Mouse (Mus musculus): ENCODE results near the gene Eif5a. TPM values are rescaled to one million over a fixed set of nuclear protein-coding genes. Genes with fewer than 3 reads are reported as not detected.
"Not testable (repeated sequence)": the region's sequence is repeated elsewhere in the genome, so short reads cannot be mapped to it uniquely, and the experiment has no call there.

The Eif5a gene
- total RNA-seq, 1 experiment from 2014 or later, result 542 TPM

DNA sequence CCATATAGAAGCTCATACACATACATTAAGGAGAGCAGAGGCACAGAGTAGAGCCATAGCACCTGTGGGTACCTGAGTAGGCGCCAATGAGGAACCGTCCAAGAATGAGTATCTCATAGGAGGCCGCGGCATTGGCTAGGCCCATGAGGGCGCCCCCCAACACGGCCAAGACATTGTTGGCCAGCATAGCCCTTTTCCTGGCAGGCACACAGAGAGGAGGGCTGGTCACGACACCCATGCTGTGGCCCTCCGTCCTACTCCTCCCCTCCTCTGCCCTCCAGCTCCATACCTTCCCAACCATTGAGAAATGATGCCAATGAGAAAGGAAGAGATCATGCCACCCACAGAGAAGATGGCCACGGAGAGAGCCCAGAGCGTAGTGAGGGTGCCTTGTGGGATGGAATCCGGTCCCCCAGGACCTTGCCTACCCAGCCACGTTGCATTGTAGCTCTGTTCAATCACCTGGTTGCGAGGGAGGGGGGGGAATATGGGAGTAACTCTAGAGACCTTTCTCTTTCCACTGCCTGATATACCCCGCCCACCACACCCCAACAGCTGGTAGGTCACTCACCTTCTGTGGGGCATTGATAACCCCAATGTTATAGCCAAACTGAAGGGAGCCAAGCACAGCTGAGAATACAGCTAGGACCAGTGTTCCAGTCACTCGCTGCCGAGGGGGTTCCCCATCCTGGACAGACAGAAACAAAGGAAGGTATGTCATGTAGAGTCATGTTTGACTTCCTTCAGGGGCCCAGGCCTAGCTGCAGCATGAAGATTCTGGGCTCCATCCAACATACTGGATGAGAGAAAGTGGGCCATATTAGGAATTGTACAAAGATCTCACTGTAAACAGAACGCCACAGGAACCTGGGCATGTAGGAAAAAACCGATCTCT is 24.5 kb upstream of the Eif5a start:
- DNase-seq, result no peak

DNA sequence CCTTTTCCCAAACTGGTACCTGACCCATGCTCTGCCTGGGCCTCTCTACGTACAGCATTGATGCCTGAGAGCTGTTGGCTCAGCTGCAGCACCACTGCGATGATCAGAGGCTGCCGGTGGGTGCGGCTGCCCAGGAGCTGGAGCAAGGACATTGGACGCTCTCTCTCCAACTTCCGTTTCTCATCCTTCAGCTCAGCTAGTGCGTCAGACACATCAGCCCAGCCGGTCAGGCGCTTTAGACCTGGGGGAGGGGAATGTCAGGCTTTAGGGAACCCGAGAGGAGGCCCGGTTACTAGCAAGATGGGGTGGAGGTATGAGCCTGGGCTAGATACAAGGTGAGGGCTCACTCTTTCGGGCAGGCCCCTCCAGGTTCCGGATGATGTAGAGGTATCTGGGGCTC is 23.5 kb upstream of the Eif5a start:
- peak; percentile 53 for DNase-seq

DNA sequence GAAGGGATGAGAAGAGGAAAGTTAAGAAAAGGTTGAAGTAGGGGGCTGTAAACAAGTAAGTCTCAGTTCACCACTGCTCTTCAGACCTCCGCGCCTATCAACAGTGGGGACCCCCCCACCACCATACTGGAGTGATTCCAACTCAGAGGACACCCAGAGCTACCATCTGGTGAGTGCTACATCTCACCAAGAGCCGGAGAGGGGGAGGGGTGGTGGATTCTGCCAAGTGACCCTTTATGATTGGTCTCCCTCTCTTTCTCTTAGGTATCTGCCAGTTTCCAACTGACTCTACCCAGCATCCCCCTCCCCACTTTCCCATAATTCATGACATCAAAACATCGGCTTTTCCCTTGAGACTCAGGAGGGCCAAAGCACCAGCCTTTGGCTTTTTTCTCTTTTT is 19.2 kb upstream of the Eif5a start:
- no peak for DNase-seq

DNA sequence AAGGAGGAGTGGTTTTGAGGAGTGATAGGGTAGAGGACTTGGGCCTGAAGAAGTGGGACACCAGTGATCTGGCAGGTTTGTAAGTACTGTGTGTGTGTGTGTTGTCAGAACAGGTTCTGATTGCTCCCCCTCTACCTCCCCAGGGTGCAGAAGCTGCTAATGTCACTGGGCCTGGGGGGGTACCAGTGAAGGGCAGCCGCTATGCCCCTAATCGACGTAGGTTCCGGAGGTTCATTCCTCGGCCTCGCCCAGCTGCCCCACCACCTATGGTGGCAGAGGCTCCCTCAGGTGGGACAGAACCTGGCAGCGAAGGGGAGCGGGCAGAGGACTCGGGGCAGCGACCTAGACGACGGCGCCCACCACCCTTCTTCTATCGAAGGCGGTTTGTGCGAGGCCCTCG is 18.0 kb upstream of the Eif5a start:
- no peak for DNase-seq

DNA sequence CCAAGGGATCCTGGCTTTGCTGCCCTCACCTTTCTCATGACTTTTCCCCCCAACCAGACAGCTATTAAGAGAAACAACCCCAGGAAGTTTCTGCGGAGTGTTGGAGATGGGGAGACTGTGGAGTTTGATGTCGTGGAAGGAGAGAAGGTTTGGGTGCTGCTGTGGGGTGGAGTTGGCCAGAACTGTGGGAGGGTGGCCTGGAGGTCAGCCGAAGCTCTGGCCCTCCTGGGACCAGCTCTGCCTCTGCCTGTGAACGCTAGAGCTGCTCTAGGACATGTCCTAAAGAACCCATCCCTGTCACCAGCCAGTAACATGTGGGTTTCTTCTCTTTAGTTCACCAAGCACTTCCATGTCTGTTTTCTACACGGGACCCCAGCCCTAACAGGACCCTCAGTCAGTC is 17.4 kb upstream of the Eif5a start:
- no peak for DNase-seq

DNA sequence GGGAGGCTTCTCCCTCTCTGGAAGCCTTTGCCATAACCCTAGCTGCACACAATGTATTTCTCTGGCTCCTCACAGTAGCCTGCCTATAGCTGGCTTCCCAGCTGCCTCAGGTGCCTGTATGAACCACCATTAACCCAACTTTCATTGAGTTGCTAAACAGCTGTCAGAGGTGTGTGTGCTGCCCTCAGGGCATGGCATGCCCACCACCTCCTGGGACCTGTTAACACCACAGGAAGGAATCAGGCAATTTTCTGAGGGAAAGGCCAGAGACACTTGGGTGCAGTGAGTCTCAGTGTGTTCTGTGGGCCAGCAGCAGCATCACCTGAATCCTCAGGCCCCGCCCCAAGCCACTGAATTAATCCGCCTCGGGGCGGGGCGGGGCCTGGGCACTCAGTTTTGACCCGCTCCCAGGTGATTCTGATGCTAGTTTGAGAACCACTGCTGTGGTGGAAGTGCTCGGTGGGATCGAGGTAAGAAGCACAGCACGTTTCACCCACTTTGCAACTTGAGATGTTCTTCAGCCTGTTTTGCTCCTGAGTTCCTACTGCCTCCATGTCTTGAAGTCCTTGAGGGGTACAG is 16.7 kb upstream of the Eif5a start:
- no peak for DNase-seq

DNA sequence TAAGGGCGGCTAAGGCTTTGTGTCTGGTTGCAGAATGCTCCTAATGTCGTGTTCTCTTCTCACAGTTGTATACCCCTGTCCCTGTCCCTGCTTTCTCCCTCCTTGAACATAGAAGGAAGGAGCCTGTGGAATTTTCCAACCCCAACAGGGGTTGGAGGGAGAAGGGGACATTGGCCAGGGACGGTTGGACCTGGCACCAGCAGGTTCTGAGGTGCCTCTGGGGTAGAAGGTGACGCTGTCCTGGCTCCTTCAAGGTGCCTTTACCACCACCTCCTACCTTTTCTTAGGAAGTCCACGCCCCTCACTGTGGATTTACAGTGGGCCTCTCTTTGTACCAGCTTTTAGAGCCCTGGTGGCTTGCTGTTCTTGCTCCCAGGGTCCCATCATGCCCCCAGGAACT is 16.1 kb upstream of the Eif5a start:
- DNase-seq, result no peak

DNA sequence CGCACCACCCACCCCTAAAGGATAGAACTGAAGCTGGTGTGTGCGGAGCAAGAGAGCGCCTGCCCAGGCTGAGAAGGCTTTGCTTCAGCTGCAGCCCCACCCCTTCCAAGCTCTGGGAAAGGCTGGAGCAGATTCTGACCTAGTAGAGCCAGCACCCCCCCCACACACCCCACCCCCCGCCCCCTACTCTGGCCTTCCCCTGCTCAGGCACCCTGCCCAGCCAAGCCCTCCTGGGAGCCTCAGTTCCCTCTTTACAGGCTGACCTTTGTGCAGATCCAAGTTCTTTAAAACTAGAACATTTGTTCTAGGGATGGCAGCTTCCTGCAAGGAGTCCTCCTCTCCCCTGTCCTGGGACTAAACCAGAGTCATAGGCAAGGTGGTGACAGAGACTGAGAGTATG is 15.6 kb upstream of the Eif5a start:
- peak; percentile 53 for DNase-seq

DNA sequence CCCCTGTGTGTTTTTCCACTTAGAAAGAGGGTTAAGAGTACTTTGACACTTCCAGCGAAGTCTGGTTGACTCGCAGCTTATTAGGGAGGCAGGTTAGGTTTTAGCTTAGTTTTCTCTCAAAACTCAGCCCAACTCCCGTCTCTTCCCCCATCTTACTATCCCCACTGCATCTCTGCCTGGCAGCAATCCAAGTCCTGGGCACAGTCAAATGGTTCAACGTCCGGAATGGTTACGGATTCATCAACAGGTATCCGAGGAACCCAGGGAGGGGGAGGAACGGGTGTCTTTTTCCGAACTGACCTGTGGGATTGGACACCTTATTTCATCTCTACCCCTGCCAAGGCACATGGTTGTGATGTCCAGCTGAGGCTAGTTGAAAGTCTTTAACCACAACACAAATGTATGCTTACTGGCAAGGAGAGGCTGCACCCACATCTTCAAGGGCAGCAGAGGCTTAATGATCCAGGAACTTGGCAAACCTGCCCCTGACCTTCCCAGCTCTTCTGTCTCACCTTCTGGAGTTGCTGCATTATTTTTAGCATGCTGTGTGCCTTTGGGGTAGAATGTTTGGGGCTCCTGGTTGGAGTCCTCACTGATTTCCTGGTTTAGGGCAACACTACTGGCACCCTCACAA is 15.1 kb upstream of the Eif5a start:
- no peak for DNase-seq

DNA sequence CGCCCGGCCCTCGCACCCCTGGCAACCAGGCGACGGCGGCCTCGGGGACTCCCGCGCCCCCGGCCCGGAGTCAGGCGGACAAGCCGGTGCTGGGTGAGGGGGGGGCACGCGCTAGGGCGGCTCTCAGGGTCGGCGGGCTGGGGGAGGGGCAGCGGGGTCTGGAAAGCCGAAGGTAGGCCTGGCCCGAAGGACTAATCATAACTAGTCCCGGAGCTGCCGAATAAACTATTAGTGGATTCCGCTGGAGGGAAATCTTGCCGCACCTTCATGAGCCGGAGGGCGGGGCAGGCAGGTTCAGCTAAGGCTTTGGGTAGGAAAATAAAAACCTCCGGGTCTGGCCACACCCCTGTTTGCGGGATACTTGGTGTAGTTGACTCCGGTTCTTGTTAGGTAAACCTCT is 14.4 kb upstream of the Eif5a start:
- no peak for DNase-seq

DNA sequence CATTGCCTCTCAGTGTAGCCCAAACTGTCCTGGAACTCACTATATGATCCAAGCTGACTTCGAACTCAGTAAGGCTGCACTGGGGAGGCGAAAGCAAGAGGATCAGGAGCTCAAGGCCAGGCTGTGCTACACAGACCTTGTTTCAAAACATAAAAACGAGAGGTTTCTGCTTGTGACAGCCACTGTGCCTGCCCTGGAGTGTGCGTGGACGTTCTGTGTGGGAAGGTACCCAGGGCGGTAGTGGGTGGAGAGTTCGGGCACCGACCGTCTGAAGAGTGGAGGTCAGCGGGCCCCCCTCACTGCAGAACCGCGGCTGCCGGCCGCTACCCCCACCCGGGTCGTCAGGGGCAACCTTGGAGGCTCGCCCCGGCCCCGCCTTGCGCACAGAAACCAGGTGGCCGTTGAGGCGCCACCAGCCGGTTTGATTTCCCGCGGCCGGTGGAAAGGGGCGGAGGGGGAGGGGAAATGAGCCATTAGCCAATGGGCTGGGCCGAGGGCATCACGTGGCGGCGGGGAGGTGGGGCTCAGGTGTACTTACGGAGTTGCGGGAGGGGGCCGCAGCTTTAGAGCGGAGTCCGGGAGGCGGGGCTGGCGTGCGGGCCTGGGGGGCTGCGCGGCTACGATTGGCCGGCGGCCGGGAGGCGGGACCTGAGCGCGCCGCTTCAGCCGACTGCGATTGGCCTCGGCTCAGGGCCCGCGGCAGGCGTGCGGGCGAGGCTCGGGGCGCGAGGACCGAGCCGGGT is 13.6 kb upstream of the Eif5a start, which contains the start of gene Ybx2:
Gene Ybx2 (plus strand): TSS at position 660 of the 743 bp plus-strand sequence.
- peak; percentile 91 for DNase-seq

DNA sequence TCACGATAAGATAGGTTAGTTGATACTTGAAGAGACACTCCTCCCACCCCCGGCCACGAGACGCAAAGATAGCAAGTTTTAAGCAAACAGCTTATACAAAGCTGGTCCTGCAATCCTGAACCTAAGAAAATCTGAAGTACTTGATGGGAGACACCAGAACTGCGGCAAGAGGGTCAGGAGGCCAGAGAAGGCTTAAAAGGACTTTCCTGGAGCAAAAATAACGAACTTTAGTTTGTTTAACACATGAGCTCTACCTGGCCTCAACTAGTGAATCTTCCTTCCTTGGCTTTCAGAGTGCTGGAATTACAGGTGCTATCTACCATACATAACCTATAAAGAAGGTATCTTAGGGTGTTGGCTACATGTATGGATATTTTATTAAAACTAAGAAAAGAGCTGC is 12.9 kb upstream of the Eif5a start:
- no peak for DNase-seq

DNA sequence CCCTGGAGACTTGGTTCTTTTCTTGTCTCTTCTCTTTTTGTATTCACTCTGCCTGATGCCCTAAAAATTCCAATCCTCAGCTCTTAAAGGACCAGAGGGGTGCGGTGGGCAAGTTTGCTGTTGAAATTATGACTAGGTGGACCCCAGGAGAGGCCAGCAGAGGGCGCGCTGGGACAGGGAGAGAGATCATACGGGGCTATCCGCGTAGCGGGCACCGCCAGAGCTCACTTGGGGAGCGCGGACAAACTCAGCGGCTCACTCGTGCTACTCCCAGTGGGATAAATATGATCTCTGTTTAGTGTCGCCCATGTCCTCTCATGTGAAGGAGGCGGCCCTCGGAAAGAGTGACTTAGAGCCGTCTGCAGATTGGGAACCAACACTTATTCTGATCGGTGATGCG is 12.4 kb upstream of the Eif5a start:
- DNase-seq, result peak; percentile 97

DNA sequence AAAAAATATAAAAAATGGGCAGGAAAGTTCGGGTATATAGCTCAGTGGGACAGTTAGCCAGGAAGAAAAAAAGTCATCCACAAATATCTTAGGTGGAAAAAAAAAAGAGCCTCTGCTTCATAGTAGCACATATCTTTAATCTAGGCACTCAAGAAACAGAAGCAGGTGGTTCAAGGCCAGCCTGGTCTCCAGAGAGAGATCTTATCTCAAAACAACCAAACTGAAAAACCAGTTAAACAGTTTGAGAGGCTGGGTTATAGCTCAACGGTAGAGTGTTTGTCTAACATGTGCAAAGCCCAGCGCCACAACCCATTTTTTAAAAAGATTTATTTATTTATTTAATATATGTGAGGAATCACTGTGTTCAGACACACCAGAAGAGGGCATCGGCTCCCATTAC is 11.3 kb upstream of the Eif5a start:
- no peak for DNase-seq

DNA sequence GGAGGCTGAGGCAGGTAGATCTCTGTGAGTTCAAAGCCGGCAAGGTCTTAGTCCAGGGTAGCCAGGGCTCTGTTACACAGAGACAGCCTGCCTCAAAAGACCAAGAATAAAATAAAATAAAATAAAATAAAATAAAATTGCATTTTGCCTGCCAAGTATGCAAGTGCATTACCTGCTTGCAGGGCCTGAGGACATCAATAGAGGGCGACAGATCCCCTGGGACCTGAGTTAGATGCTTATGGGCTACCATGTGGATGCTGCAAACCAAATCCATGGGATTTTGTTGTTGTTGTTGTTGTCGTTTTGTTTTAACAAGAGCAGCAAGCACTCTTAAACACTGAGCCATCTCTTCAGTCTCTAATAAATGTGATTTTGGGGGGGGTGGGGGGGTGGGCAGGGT is 10.5 kb upstream of the Eif5a start:
- DNase-seq, result no peak

DNA sequence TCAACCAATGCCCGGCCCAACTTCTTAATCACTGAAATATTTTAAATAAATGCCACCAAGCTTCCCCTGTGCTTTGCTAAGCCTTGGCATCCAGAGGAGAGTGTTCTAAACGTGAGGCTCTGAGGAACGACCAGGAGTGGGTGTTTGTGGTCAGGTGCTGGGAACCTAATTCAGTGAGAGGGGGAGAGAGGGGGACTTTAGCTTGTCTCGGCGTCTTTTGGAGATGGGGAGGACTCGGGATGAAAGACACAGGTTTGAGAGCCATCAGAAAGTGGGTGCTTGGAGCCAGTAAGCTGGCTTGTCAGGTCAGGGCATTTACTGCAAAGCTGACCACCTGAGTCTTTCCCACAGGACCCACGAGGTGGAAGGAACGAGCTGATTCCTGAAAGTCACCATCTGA is 10.0 kb upstream of the Eif5a start:
- DNase-seq, result no peak

DNA sequence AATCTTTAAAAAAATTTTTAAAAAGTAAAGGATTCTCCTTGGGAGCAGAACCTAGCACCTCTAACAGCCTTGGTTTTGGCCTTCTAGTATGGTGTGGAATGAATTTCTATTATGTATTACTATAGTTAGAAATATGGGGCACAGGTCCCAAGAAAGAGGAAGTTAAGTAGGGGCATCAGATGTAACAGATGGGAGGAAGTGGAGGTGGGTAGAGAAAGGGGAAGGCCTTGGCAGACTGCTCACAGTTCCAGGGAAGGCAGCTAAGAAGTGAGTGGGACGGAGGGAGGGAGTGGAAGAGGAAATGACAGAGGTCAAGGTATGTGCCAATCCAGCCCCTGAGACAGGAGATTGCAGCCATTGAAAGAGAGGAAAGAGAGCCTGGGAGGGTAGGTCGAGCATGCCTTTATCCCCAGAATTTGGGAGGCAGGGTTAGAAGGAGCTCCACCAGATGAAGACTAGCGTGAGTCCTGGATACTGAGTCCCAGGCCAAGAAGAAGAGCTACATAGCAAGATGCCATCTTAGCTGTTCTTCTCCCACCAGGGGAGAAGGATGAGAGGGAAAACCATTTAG is 9.3 kb upstream of the Eif5a start:
- no peak for DNase-seq

DNA sequence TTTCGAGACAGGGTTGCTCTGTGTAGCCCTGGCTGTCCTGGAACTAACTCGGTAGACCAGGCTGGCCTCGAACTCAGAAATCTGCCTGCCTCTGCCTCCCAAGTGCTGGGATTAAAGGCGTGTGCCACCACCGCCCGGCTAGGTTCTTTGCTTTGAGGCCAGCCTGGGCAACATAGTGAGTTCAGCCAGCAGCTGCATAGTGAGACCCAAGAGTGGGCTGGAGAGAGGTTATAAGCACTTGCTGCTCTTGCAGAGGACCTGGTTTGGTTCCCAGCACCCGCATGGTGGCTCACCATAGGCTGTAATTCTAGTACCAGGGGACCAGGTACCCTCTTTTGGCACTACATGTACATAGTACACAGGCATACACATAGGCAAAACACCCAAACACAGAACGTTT is 8.4 kb upstream of the Eif5a start:
- DNase-seq, result not testable (repeated sequence)

DNA sequence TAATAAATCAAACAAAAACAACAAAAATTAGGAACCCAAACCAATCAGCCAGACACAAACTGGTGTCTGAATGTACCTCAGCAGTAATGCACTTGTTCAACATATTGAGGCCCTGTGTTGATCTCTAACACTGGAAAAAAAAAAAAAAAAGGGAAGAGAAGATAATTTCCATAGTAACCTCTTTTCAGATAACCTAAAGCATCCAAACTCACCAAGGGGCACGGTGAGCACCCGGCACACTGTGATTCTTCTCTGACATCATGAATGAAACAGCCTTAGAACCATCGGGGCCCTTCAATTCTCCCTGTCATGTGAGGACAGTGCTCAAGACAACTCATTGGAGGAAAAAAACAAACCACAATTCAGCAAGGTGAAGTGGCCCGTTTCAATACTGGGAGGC is 8.0 kb upstream of the Eif5a start:
- no peak for DNase-seq

DNA sequence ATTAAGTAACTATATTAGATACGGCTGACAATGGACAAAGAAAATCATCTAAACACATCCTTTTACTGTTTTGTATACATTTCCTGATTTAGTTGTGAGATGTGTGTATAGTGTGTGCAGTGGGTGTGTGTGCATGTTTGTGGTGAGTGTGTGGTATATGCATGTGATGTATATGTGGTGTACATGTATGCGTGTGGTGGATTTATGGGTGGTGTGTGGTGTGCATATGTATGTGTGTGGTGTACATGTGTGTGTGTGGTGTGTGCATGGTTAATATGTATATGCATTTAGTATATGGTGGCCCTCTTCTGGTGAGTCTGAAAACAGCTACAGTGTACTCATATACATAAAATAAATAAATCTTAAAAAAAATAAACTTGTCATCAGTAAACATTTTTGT is 5.7 kb upstream of the Eif5a start:
- no peak for DNase-seq

DNA sequence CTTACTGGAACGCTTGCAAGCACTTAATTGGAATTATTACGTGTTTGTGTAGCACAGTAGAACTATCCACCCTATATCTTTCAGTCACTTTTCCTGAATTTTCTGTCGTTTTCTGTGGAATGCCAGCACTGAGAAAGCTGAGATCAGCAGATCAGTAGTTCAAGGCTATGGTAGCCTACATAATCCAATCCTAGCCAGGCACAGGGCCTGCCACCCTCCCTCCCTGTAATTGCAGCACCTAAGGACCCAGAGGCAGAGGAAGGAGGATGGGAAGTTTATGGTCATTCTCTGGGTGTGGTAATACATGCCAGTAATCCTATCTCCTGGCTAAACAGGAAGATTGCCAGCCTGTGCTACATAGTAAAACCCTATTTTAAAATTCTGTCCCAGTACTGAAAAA is 1.0 kb upstream of the Eif5a start:
- no peak for DNase-seq

DNA sequence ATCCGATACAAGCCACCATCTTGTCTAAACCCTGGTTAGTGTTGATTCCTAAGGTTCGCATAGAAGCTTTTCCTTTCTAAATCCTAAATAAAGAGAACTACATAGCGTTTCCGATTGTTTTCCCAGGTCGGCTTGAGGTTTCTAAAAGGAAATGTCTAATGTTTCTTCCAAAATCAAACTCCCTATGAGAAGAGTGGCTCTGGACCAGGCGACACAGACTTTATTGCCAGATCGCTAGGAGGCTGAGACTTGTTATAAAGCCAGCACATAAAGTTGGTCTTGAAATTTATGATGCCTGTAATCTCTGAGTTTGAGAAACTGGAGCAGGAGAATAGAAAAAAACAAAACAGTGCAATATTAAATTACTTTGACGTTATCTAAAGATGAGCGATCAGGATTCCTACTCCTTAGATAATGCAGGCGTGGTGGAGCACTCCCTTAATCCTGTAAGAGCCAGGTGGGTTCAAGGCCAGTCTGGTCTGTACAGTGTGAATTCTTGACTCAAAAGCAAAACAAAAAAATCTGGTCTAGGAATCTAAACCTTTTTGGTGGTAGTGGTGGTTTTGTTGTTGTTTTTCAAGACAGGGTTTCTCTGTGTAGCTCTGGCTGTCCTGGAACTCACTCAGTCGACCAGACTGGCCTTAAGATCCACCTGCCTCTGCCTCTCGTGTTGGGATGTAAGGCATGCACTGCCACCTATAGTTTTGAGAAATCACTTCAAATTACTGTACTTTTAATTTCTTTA is 426 bp upstream of the Eif5a start:
- no peak for DNase-seq

Data from adrenal gland, postnatal 25 days (tissue).